ENCODE assay signal across 8 mouse cellular contexts in the genomic region with DNA sequence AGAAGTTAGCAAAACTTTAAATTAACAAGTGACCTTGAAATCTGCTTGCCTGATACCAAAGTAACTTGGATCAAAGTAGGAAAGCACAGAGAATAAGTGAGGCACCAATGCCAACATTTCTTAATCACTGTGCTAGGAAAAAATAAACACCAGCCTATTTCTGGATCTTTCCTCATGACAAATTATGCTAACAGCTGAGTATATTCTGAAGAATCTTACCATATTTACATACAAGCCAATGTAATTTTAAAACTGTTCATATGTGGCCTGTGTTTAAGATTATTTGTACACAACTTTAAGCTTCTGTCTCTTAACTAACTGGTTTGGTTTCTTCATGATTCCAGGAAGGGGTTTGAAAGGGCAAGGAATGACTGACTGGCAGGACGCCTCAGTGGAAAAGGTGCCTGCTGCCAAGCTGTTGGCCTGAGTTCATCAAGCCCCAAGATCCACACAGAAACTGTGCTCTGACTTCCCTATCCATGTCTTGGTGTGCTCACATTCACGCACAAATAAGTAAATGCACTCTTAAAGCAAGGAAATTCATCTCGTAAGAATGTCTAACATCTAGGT. TPM values are rescaled to one million over a fixed set of nuclear protein-coding genes. Genes with fewer than 3 reads are reported as not detected.
DNase-seq lines count a peak whose midpoint lies in the region; ATAC-seq lines count a peak whose summit lies in the region.

No protein-coding gene starts in this region.

- H3K27ac ChIP-seq in embryonic facial prominence, embryonic 11.5 days (replicated peaks; ENCODE audit: low read depth, low read length), result no peak overlapping the region
- H3K27ac ChIP-seq in heart, embryonic 15.5 days, result peak overlapping the region; percentile 68

- DNase-seq in ovary, postnatal 36 days (ENCODE audit: low spot score), result peak; percentile 21
- DNase-seq in ovary, postnatal 14 days (ENCODE audit: low spot score), result no peak
- no peak for DNase-seq in embryonic facial prominence, embryonic 11.5 days (ENCODE audit: low spot score)
- DNase-seq in kidney, postnatal 14 days, result peak; percentile 48
- peak; percentile 31 to 51 for DNase-seq in lung, postnatal 4 days
- DNase-seq in testis, postnatal 10 days (ENCODE audit: low spot score), result no peak

- 54% methylated on average over 3 of the region's 3 CpGs for WGBS in embryonic facial prominence, embryonic 11.5 days
- 18% methylated on average over 3 of the region's 3 CpGs for WGBS in heart, embryonic 15.5 days

- no peaks in the 10 kb centered on the region for H3K27me3 ChIP-seq in embryonic facial prominence, embryonic 11.5 days (ENCODE audit: control insufficient read depth, insufficient read depth, low read length)
- H3K27me3 ChIP-seq in heart, embryonic 15.5 days, result no peaks in the 10 kb centered on the region

- H3K9ac ChIP-seq in embryonic facial prominence, embryonic 11.5 days (replicated peaks; ENCODE audit: low read length), result peak overlapping the region; percentile 18; the same call in 1 of the 2 replicates
- H3K9ac ChIP-seq in heart, embryonic 15.5 days, result peak overlapping the region; percentile 41

- ATAC-seq in embryonic facial prominence, embryonic 11.5 days (replicated peaks; ENCODE audit: insufficient number of reproducible peaks, low FRiP score, low TSS enrichment, low read depth), result no peak
- no peak for ATAC-seq in heart, embryonic 15.5 days (replicated peaks; ENCODE audit: insufficient number of reproducible peaks, insufficient read depth, low FRiP score, low read depth)
- ATAC-seq in megakaryocyte-erythroid progenitor cell, adult 5-6 weeks (replicated peaks; ENCODE audit: low FRiP score, low TSS enrichment, poor library complexity, severe bottlenecking), result no peak

- no peaks in the 10 kb centered on the region for H3K36me3 ChIP-seq in embryonic facial prominence, embryonic 11.5 days (replicated peaks; ENCODE audit: control insufficient read depth, insufficient read depth, low read depth, low read length)
- H3K36me3 ChIP-seq in heart, embryonic 15.5 days, result peaks cover 20% of the 10 kb centered on the region

- no peaks in the 10 kb centered on the region for H3K9me3 ChIP-seq in embryonic facial prominence, embryonic 11.5 days (replicated peaks; ENCODE audit: control insufficient read depth, low read length)
- H3K9me3 ChIP-seq in heart, embryonic 15.5 days (replicated peaks), result no peaks in the 10 kb centered on the region

- peak overlapping the region; percentile 18; the same call in 1 of the 2 replicates for H3K4me3 ChIP-seq in embryonic facial prominence, embryonic 11.5 days (ENCODE audit: low read depth, low read length)
- H3K4me3 ChIP-seq in heart, embryonic 15.5 days, result peak overlapping the region; percentile 29

- H3K4me1 ChIP-seq in embryonic facial prominence, embryonic 11.5 days (ENCODE audit: control insufficient read depth, insufficient read depth, low read length), result no peaks in the 10 kb centered on the region
- H3K4me1 ChIP-seq in heart, embryonic 15.5 days (replicated peaks), result peaks cover 18% of the 10 kb centered on the region

- peak overlapping the region; percentile 36; the same call in 1 of the 2 replicates for H3K4me2 ChIP-seq in embryonic facial prominence, embryonic 11.5 days (ENCODE audit: low read depth, low read length)
- H3K4me2 ChIP-seq in heart, embryonic 15.5 days, result peak overlapping the region; percentile 79

RNA-seq across cellular contexts. Expression of gene Lsmem1, which starts 20.8 kb away (rescaled TPM):
- polyA plus RNA-seq in embryonic facial prominence, embryonic 11.5 days (2014; fragmentation: Nextera tagmentation; extraction: Ambion mirVana), result 0.17 and 0.20 TPM in 2 replicates
- polyA plus RNA-seq in heart, embryonic 15.5 days (2015; fragmentation: Nextera tagmentation; extraction: Ambion mirVana), result 26.3 and 31.2 TPM in 2 replicates
- total RNA-seq in megakaryocyte-erythroid progenitor cell, adult 5-6 weeks (2014; fragmentation: Nextera tagmentation), result not detected in 2 replicates
- total RNA-seq in megakaryocyte-erythroid progenitor cell, adult 5-6 weeks (2017), result 1.4 TPM in 1 of 2 replicates, not detected in the other

RNA-seq across cellular contexts. Expression of gene Ifrd1, which starts 28.2 kb away (rescaled TPM):
- 153 and 169 TPM in 2 replicates for polyA plus RNA-seq in embryonic facial prominence, embryonic 11.5 days (2014; fragmentation: Nextera tagmentation; extraction: Ambion mirVana)
- polyA plus RNA-seq in heart, embryonic 15.5 days (2015; fragmentation: Nextera tagmentation; extraction: Ambion mirVana), result 85.8 and 86.3 TPM in 2 replicates
- 76.2 and 99.2 TPM in 2 replicates for total RNA-seq in megakaryocyte-erythroid progenitor cell, adult 5-6 weeks (2014; fragmentation: Nextera tagmentation)
- total RNA-seq in megakaryocyte-erythroid progenitor cell, adult 5-6 weeks (2017), result 119 and 171 TPM in 2 replicates

Comparison
In these comparisons a context has a peak if more than half of its experiments do, and no peak if none do; other contexts are left out.
1. DNase-seq: peak in ovary, postnatal 36 days (single experiment), kidney, postnatal 14 days (single experiment) and lung, postnatal 4 days (2 of 2); none in ovary, postnatal 14 days (single experiment), embryonic facial prominence, embryonic 11.5 days (single experiment) and testis, postnatal 10 days (single experiment).
2. RNA of gene Lsmem1, which starts 20.8 kb away (polyA plus RNA-seq): 26.3 to 31.2 TPM in heart, embryonic 15.5 days; 0.17 to 0.20 TPM in embryonic facial prominence, embryonic 11.5 days; every median in the first group is over 10 times any median in the second.